Mouse (Mus musculus) heart, postnatal 0 days (tissue): ENCODE measurements around the gene Veph1. TPM values are rescaled to one million over a fixed set of nuclear protein-coding genes. Genes with fewer than 3 reads are reported as not detected.
A peak's percentile ranks its signal among the peaks of the same experiment; 100 is the strongest.

ENCODE experiments used
- ATAC-seq: fragments of 200-750 bp; cut with Nextera tagmentation; 2 replicates; pipeline ENCODE4 v1.8.0; 2017; ENCODE audit warnings: low read depth, moderate number of reproducible peaks, moderate library complexity; ENCODE audit not compliant: insufficient read depth
- DNase-seq: peaks from one replicate; pipeline ENCODE4 v3.0.0-alpha.2; 2016; ENCODE audit warnings: low spot score
- H3K27ac ChIP-seq: fragments of 300-500 bp; sonication (generic); 2 replicates; pipeline ENCODE4 v1.5.1; 2014; ENCODE audit warnings: low read depth, mild to moderate bottlenecking
- H3K27me3 ChIP-seq: fragments of 300-500 bp; sonication (generic); 2 replicates; pipeline ENCODE4 v1.6.1; 2014; ENCODE audit warnings: low read length, mixed read lengths; ENCODE audit not compliant: control insufficient read depth, insufficient read depth
- H3K36me3 ChIP-seq: fragments of 300-500 bp; sonication (generic); replicated peaks from 2 replicates; pipeline ENCODE4 v1.6.1; 2014; ENCODE audit warnings: low read length, mixed read lengths; ENCODE audit not compliant: control insufficient read depth, insufficient read depth
- H3K4me1 ChIP-seq: fragments of 300-500 bp; sonication (generic); 2 replicates; pipeline ENCODE4 v1.6.1; 2014; ENCODE audit warnings: antibody characterized with exemption; ENCODE audit not compliant: control insufficient read depth, insufficient read depth
- H3K4me2 ChIP-seq: fragments of 300-500 bp; sonication (generic); 2 replicates; pipeline ENCODE4 v1.6.1; 2014; ENCODE audit warnings: low read depth, mild to moderate bottlenecking, low read length, moderate library complexity
- H3K4me3 ChIP-seq: fragments of 300-500 bp; sonication (generic); 2 replicates; pipeline ENCODE4 v1.5.1; 2014; ENCODE audit warnings: low read depth, low read length
- H3K9ac ChIP-seq: fragments of 300-500 bp; sonication (generic); replicated peaks from 2 replicates; pipeline ENCODE4 v1.6.1; 2014; ENCODE audit warnings: low read depth, low read length, mixed read lengths
- H3K9me3 ChIP-seq: fragments of 300-500 bp; sonication (generic); replicated peaks from 2 replicates; pipeline ENCODE4 v1.6.1; 2016; ENCODE audit warnings: low read length; ENCODE audit not compliant: control insufficient read depth
- CTCF ChIP-seq: IDR thresholded peaks from 2 replicates; pipeline ENCODE4 v1.5.1; 2016; ENCODE audit warnings: antibody characterized with exemption, control low read depth, low read depth
- EP300 ChIP-seq: IDR thresholded peaks from 2 replicates; pipeline ENCODE4 v1.6.1; 2016; ENCODE audit warnings: antibody characterized with exemption, low read depth
- WGBS: fragments of 180-500 bp; shearing (Covaris S2); extraction: QIAGEN DNeasy Blood & Tissue Kit; methylation state at CpG from one replicate; pipeline ENCODE4 v1.1.7; 2014; 5-methylcytosine and 5-hydroxymethylcytosine counted together
- polyA plus RNA-seq: library from polyadenylated mRNA; unstranded; fragments of >200 nt; fragmentation: Nextera tagmentation; extraction: Ambion mirVana; gene quantifications from 2 replicates; pipeline ENCODE4 v1.2.1, GENCODE M21; 2015
- total RNA-seq: library from RNA; depleted of rRNA; stranded (reverse); fragments of >200 nt; gene quantifications from 2 replicates; pipeline ENCODE4 v1.2.3, GENCODE M21; 2014; ENCODE audit warnings: low replicate concordance; rRNA removed

Gene Veph1
- total and polyA plus RNA-seq, 2 experiments from 2014 or later: 0.30 to 2.5 TPM

DNA sequence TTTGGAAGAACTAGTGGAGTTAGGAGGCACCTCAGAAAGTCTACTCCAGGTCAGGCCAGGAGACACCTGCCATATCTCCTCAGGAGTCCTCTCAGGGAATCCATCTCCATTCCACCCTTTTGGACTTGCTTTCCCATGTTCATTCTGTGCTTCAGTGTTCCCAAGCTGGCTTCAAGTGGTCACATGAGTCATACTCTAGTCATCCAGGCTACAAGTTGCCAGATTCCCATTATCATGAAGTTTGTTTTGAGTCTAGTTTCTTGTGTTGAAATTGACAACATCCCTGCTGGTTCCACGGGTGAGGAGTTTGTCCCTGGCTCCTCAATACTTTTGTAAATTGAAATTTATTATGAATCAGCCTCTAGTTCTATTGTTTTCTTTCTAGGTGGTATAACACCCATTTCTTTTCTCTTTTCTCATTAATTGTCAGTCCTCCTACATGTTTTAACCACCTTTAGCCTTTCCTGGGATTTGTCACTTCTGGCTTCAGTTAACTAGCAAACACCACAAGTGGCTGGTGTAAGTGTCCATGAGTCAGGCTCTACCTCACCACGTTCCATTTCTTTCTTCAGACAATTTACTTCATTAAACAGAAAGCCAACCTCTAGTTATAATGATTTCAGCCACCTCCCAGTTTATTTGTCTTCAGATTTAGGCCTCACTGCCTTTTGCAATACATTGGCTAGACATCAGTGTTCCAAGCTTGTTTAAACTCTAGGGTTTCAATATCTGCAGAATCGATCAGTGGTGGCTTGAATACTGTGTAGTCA lies 288.8 kb downstream of the Veph1 start:
- WGBS: 64% methylated on average over 3 of the region's 3 CpGs
- DNase-seq: no peak
- no peaks in the 10 kb centered on the region for H3K27me3 ChIP-seq

DNA sequence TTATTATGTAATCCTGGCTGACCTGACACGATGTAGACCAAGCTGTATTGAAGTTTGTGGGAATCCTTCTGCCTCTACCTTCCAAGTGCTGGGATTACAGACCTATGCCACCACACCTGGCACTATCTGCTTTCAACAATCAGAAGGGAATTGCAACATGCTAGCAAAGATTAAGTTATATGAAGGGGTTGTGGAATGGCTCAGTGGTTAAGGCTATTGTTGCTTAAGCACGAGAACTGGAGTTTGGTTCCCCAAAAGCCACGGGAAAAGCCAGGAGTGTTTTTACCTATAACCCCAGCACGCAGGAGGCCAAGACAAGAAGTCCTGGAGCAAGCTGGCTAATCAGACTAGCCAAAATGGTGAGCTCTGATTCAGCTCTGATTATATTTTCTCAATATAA lies 291.6 kb downstream of the Veph1 start:
- DNase-seq (no peak), ATAC-seq (no peak)
- Histone ChIP-seq H3K9ac (no peak overlapping the region), H3K4me1 (no peaks in the 10 kb centered on the region), H3K9me3 (no peaks in the 10 kb centered on the region), H3K4me3 (no peak overlapping the region), H3K27ac (no peak overlapping the region), H3K4me2 (no peak overlapping the region), H3K36me3 (no peaks in the 10 kb centered on the region), H3K27me3 (no peaks in the 10 kb centered on the region)
- whole genome bisulfite sequencing: 77% methylated on average over 4 of the region's 4 CpGs
- TF ChIP-seq CTCF: no peak
- TF ChIP-seq EP300: no peak

More for the DNA sequence above, 288.8 kb downstream of the Veph1 start:
- TF ChIP-seq EP300: no peak
- TF ChIP-seq CTCF: no peak
- no peak overlapping the region for H3K4me3 ChIP-seq
- H3K9me3 ChIP-seq: no peaks in the 10 kb centered on the region
- H3K4me2 ChIP-seq: no peak overlapping the region
- H3K27ac ChIP-seq: no peak overlapping the region
- no peaks in the 10 kb centered on the region for H3K36me3 ChIP-seq
- no peak for ATAC-seq
- no peaks in the 10 kb centered on the region for H3K4me1 ChIP-seq
- H3K9ac ChIP-seq: no peak overlapping the region

DNA sequence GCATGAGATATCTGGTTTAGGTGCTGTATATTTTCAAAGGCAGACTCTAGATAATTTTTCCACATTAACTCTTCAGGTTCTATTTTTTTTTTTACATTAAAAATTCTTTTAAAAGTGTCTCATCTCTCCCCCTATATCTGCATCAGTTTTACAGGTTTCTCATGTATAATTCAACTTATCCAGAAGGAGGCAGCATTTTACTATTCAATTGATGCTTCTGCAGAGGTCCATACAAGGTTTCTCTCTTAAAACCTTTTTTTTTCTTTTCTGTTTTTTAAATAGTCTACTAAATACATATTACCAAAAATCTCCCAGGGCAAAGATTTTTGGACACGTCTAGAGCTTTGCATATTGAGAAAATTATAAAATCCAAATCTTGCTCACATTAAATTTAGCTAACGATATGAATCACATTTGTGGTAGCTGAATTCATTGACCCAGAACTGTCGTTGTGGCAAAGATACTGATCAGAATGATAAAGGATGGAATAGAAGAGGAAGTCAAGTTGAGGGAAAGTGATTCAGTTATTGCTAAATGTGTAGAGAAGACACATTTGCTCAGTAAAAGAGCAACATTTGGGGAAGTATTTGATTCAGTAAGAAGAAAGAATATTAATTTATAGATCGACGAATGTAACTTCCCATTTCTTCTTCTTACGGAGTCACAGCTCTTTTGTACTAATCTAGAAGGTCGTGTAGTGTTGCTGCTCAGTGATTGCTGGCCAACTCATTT lies 292.3 kb downstream of the Veph1 start:
- H3K4me3 ChIP-seq: no peak overlapping the region
- no peaks in the 10 kb centered on the region for H3K9me3 ChIP-seq
- no peaks in the 10 kb centered on the region for H3K36me3 ChIP-seq
- H3K4me2 ChIP-seq: no peak overlapping the region
- no peak for ATAC-seq
- no peak for TF ChIP-seq EP300
- peak; percentile 32 for TF ChIP-seq CTCF
- DNase-seq: peak; percentile 48
- 63% methylated on average over 7 of the region's 7 CpGs for WGBS
- no peaks in the 10 kb centered on the region for H3K4me1 ChIP-seq
- no peak overlapping the region for H3K27ac ChIP-seq
- H3K9ac ChIP-seq: no peak overlapping the region
- no peaks in the 10 kb centered on the region for H3K27me3 ChIP-seq

Other genes starting within 250 kb of the Veph1 start
- 0.46 and 2.0 TPM in 2 replicates for gene Ptx3, start 76.9 kb downstream of the Veph1 start, total RNA-seq
- gene Ptx3, start 76.9 kb downstream of the Veph1 start, polyA plus RNA-seq: 2.8 and 3.1 TPM in 2 replicates